Mouse (Mus musculus): ENCODE measurements around the gene Ppp1r13b.

Ppp1r13b gene

DNA sequence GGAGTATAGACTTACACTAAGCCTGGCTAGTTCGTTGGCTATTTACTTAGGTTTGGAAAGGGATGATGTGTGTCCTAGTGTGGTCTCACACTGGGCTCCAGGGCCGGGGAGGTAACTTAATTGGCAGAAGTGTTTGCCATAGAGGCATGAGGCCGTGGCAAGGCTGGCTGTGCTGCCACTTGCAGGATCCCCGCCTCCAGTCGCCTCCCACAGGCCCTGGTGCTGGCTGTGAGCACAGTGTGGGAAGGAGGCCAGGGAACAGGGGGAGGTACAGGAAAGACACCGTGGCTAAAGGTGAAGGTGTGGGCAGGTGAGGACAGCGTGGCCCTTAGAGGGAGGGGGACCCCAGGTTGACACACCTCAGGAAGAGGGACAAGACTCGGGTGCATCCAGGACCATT lies 88.0 kb downstream of the Ppp1r13b start:
- DNase-seq: no peak

- DNase-seq: no peak
These were observed 89.9 kb downstream of the Ppp1r13b start for GRCm38 (mm10) chr12:111817991-111818390.

DNA sequence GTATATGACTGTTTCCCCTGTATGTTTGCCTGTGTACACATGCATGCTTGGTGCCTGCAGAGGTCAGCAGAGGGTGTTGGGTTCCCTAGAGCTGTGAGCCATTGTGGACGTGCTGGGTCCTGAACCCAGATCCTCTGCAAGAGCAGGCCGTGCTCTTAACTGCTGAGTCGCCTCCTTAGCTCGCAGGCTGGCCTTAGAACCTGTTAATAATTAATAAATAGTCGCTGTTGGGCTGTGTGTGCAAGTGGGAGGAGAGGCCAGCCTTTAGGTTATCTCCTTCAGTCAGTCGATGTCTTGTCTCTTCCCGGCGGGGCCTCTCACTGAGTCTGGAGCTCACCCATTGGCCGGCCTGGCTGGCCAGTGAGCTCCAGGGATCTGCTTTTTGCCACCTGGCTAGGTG lies 90.9 kb downstream of the Ppp1r13b start:
- DNase-seq: no peak

GRCm38 (mm10) chr12:111816528-111816927 lies 91.4 kb downstream of the Ppp1r13b start:
- no peak for DNase-seq

- DNase-seq: no peak
These were observed 92.8 kb downstream of the Ppp1r13b start for GRCm38 (mm10) chr12:111814769-111815762.

GRCm38 (mm10) chr12:111813766-111814617 lies 93.9 kb downstream of the Ppp1r13b start, which contains the start of the genes Xrcc3 and Zfyve21:
TSS of gene Xrcc3 (minus strand) at chr12:111813873.
TSS of gene Zfyve21 (plus strand) at chr12:111814170.
- DNase-seq: peak; percentile 97

DNA sequence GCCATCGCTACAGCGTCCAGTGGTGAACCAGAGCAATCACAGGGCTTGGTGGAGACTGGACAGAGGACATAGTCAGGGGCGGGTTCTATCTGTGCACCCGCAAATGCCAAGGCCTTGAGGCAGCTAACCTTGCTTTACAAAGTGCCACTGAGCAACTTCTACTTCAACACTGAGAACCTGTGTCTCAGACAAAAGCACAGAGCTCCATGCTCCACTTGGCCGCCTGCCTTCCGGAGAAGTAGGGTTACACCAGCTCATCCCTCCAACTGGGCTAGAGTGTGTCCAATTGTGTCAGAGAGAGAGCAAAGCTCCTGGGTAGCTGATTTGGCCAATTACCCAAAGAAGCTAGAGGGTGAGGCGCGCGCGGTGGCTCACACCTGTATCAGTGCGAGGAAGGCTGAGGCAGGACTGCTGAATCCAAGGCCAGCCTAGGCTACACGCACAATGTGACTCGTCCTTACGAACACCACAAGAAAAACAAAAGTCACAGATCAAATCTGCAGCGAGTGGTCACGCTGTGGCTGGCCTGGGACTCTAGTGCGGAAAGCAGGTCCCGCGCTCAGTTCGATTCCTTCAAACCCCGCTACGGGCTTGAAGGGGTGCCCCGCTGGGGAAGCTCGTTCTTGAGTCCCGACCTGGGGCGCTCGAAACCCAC lies 94.7 kb downstream of the Ppp1r13b start:
- no peak for DNase-seq

DNA sequence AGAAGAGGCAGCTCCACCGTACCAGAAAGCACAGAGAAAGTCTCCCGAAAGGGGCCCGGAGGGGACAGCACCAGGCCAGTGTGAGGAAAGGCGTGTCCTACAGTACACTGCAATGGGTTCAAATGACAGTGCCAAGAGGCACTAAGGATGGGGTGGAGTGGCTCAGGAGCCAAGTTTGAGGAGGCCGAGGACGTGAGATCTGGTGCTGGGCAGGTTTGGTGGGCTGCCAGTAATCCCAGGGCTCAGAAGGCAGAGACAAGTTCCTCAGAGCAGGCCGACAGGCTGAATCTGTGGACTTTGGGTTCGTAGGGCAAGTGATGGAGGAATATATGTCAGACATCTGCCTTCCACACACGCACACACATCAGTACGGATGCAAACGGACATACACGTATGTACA lies 95.3 kb downstream of the Ppp1r13b start:
- DNase-seq: no peak

GRCm38 (mm10) chr12:111812075-111812474 lies 95.8 kb downstream of the Ppp1r13b start:
- no peak for DNase-seq

- DNase-seq: peak; percentile 61
These were observed 98.1 kb downstream of the Ppp1r13b start for GRCm38 (mm10) chr12:111809762-111810161.

DNA sequence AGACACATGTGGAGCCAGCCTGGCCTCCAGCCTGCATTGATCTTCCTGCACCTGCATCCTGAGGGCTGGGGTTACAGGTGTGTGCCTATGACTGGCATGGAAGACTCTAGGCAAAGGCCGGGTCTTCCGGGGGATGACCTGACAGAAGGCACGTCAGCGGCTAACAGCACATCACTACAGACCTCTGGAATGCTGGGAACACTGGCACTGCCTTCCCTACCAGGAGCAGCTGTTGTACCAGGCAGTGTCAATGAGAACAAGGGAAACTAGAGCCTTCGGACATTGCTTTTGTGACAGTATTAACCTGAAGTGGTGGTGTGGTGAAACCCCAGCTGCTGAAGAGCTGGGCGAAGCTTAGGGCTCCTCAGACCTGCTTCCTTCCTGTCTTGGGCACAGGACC lies 99.1 kb downstream of the Ppp1r13b start:
- no peak for DNase-seq

DNA sequence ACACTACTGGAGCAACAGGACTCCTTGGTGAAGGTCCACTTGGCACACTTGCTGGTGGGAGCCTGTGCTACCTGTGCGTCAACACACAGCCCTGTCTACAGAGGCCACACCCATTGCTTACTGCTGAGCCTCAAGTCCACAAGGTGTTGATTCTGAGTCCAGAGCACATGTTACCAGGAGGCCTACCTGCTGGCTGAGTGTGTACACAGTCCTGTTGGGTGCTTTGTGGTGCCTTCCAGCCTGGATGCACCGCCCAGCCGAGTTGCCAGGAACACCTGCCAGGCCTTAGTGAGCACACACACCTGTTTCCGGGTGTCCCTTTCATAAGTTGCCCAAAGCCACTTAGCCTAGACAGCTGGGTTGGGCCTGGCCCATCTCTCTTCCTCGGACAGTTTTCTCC lies 104.4 kb downstream of the Ppp1r13b start:
- DNase-seq: no peak

DNA sequence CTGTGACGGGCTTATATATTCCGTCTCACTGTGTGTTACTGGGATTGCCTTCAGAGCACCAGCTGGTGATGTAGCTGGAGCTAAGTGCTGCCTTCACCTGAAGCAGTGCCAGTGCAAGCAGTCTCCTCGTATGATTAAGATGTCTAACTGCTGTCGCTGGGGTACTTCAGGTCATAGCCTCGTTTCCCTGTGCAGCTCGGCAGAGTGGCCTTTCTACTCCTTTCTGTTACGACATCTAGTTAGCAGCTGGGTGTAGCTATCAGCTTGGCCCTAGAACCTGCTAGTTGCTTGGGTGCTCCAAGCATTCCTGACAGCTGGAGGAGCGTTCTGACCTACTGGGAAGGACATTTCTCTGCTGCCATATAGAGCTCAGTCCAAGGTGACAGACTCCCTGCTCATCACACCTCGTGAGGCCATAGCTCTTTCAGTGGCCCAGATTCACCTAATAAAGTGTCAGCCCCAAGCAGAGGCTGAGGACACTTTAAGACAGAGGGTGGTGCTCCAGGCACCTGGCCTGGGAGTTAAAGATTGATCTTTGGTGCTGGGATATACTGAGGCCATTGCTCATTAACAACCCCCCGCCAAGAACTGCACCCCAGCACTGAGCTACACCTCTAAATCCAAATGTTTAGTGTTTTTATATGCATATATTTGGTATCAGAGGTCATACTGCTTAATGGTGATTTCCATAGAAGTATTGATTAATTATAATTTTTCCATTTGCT lies 107.3 kb downstream of the Ppp1r13b start:
- no peak for DNase-seq

DNA sequence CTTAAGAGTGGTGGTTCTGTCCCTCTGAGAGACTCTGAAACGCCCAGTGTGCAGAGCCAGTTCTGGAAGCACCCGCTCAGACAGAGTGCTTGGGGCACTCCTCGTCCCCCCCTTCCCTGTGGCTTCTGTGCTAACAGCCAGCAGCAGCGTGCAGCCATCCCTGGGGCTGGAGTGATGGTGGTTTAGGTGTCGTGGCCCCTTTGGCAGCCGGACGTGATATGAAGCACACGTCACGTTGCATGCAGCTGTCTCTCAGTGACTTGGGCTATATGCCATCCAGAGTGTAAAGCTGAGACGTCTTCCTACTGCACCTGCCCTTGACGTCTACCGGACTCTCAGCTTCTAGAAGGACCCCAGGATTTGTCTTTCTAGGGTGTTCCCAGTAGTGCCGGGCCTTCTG lies 109.4 kb downstream of the Ppp1r13b start:
- DNase-seq: no peak

GRCm38 (mm10) chr12:111797251-111797650 lies 110.7 kb downstream of the Ppp1r13b start:
- DNase-seq: no peak

GRCm38 (mm10) chr12:111795180-111795895 lies 112.6 kb downstream of the Ppp1r13b start:
- peak; percentile 46 for DNase-seq

- DNase-seq: no peak
These were observed 113.3 kb downstream of the Ppp1r13b start for GRCm38 (mm10) chr12:111794526-111795179.

DNA sequence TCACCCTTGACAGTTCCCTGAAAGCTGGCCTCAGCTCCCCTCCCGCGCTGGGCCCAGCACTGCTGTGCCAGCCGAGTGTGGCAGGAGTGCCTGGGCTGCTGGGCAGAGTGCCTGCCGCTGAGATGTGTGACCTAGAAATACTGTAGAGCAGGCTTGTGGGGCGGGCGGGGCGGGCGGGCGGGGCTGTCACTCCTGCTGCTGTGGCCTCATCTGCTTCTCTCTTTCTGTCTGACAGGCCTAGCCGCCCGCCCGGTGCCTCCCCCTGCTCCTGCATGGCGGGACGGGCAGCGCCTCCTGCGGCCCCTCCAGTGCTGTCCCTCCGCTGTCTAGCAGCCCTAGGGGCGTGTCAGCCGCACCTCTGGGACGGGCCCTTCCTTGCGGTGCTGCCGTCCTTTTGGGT lies 113.8 kb downstream of the Ppp1r13b start:
- DNase-seq: no peak

DNA sequence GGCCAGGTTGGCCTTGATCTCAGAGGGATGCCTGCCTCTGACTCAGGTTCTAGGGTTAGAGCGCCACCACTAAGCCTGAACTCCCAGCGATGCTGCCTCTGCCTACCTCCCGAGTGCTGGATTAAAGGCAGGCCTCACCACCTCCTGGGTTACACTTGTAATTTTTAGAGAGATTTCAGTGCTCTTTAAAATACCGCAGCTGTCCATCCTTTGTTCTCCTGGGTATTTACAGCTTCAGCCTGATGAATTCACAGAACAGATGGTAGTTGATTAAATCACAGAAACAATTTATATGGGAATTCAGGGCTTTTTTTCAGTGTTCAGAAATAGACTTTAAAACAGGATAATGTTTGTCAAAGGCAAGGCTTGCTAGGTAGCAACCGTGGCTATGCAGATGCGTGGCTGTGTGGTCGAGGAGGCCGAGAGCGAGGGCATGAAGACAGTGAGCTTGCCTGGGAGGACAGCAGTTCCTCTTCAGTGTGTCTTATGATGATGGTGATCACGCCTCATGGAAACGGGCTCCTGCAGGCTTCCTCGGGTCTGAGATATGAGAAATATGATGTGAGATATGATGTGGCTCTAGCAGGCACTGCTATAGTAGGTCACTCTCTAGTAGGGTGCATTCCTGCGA lies 116.3 kb downstream of the Ppp1r13b start:
- no peak for DNase-seq

DNA sequence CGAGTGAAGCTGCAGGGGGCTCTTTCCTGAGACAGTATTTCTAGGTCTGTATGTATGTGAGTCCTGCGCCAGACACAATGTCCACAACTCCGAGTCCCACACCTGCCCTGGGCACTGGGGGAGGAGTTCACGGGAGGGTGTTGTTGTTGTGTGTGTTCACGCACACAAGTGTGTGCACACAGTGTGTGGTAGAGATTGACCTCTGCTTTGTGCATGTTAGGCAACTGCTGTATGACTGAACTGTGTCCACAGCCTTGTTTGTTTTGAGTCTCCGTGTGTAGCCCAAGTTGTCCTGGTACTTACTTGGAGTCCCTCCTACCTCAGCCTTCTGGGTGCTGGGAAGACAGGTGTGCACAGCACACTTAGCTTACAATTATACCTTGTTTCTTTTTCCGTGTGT lies 117.3 kb downstream of the Ppp1r13b start:
- DNase-seq: no peak

GRCm38 (mm10) chr12:111790090-111790489 lies 117.8 kb downstream of the Ppp1r13b start:
- DNase-seq: no peak

Data from cerebellum, adult 8-10 months (tissue).